Mouse (Mus musculus) layer of hippocampus, adult 18-20 months (tissue): ENCODE results near the gene Trim34a. TPM values are rescaled to one million over a fixed set of nuclear protein-coding genes. Genes with fewer than 3 reads are reported as not detected.
"Not testable (repeated sequence)": the region's sequence is repeated elsewhere in the genome, so short reads cannot be mapped to it uniquely, and the experiment has no call there.

Experiments
- DNase-seq, 2 experiments: peaks; one replicate each; pipeline ENCODE4 v3.0.0; 2022; ENCODE audit warnings: low spot score in 2 of 2
- long read RNA-seq: library from polyadenylated mRNA; stranded (forward); transcript quantifications from one replicate; pipeline ENCODE4 v2.0.0, GENCODE M21; 2021
- total RNA-seq, 2 experiments: library from RNA; stranded (reverse); gene quantifications; 2 replicates each; pipeline ENCODE4 v1.2.3; 2021

Gene Trim34a
- total RNA-seq: 1 to 10 TPM; 1.6 to 1.7 TPM
- long read RNA-seq: 0 reads

GRCm38 (mm10) chr7:104244287-104245181 is at the start of gene Trim34a:
Trim34a (plus strand) TSS chr7:104244457.
- peak in 1 of 2 experiments; percentile 17 for DNase-seq

GRCm38 (mm10) chr7:104195885-104196284 is 48.4 kb upstream of the Trim34a start, which contains the start of gene Olfr649:
Olfr649 (minus strand) TSS chr7:104195985.
- no peak for DNase-seq

GRCm38 (mm10) chr7:104199822-104200221 is 44.4 kb upstream of the Trim34a start:
- DNase-seq: peak in 1 of 2 experiments; percentile 55

- DNase-seq: no peak
These were observed 38.1 kb upstream of the Trim34a start for GRCm38 (mm10) chr7:104206197-104206596.

GRCm38 (mm10) chr7:104216011-104216535 is 28.2 kb upstream of the Trim34a start:
- no peak for DNase-seq

- no peak for DNase-seq
These were observed 26.4 kb upstream of the Trim34a start for GRCm38 (mm10) chr7:104217881-104218280.

GRCm38 (mm10) chr7:104218701-104219569 is 25.3 kb upstream of the Trim34a start, which contains the start of gene Trim6:
Trim6 (plus strand) TSS chr7:104218793.
- peak in 1 of 2 experiments; percentile 3 for DNase-seq

- DNase-seq: peak in 1 of 2 experiments; percentile 8
These were observed 13.1 kb upstream of the Trim34a start for GRCm38 (mm10) chr7:104231203-104231602.

- no peak for DNase-seq
These were observed 3.4 kb upstream of the Trim34a start for GRCm38 (mm10) chr7:104240857-104241256.

- DNase-seq: no peak
These were observed 641 bp upstream of the Trim34a start for GRCm38 (mm10) chr7:104243616-104244015.

GRCm38 (mm10) chr7:104260380-104260779 is 16.1 kb downstream of the Trim34a start:
- not testable (repeated sequence) for DNase-seq

GRCm38 (mm10) chr7:104265335-104265734 is 21.1 kb downstream of the Trim34a start:
- not testable (repeated sequence) for DNase-seq

- DNase-seq: not testable (repeated sequence)
These were observed 35.1 kb downstream of the Trim34a start for GRCm38 (mm10) chr7:104279361-104279760.

- not testable (repeated sequence) for DNase-seq
These were observed 43.6 kb downstream of the Trim34a start, which contains the start of gene Trim5 for GRCm38 (mm10) chr7:104287576-104288443. Trim5 (minus strand) TSS chr7:104288094.

- DNase-seq: no peak
These were observed 46.4 kb downstream of the Trim34a start for GRCm38 (mm10) chr7:104290641-104291040.

- no peak for DNase-seq
These were observed 47.6 kb downstream of the Trim34a start for GRCm38 (mm10) chr7:104291638-104292400.
